Mouse (Mus musculus) granulocyte monocyte progenitor cell, adult 5-6 weeks (primary cell): Measurements from ENCODE around the gene Abhd15. TPM values are rescaled to one million over a fixed set of nuclear protein-coding genes. Genes with fewer than 3 reads are reported as not detected.

Source experiments
- ATAC-seq: replicated peaks from 2 replicates; pipeline ENCODE4 v1.8.0; 2016; ENCODE audit warnings: mild to moderate bottlenecking, moderate TSS enrichment, inconsistent platforms; ENCODE audit not compliant: poor library complexity, severe bottlenecking
- total RNA-seq, 2 experiments: library from RNA; stranded (forward) in 1 of 2; stranded (reverse) in 1 of 2; fragments of 200-712, 200-1000 nt in 1 of 2; fragments of >200 nt in 1 of 2; fragmentation: Nextera tagmentation in 1 of 2; gene quantifications; 2 replicates each; pipeline ENCODE4 v1.2.3; 2014 to 2017

Abhd15 gene
- total RNA-seq, 2 experiments from 2014 or later: 2.6 to 9.6 TPM

DNA sequence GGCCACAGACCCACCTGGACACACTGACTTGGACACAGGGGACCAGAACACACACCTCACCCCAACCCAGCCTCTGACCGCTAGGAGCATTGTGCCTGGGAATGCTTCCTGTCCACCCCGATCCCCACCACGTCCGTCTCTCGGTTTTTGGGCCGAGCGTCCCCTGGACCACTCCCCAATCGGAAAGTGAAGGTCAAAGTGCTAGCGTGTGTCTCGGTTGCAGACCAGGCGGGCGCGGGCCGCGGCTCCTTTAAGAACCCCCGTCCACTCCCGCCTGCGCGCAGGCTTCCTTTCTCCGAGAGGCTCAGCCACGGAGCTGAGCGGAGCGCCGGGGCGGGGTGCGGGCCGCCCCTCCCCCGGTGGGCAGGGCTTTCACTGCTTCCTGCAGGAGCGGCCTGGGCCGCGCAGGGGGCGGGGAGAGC, 22.0 kb upstream of the Abhd15 start:
- ATAC-seq: peak; percentile 59

DNA sequence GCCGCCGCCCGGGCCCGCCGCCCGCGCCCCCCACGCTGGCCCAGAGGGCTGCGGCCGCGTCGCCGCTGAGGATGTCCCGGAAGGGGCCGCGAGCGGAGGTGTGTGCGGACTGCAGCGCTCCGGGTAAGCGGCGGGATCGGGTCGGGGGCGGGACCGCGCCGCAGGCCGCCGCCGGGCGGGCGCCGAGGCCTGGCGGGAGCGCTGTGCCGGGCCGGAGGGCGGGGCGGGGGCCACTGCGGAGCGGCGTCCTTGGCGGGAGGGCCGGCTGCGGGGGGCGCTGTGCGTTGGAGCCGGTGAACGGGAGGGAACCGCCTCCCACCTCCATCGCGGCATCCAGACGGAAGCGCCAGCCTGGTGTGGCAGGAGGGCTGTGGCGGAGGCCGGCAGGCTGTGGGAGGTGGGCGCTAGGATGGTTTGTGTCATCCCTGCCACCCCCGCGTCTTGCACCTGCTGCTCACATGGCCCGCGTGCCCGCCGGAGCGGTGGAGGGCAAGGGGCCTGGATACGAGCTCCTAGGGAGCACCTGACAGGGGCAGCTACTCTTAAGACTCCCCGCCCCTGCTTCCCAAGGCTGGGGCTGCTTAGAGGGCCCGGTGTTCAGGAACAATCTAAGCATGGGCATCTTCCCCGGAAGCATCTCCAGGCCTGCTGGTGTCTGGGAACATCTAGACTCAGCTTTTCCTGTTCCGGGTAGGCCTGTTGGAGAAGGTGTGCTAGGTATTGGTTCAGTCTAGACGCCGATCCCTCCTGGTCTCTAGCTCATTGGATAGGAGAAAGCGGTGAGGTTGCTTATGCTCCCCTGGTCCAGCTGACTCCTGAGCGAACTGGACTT, 21.2 kb upstream of the Abhd15 start, which contains the start of gene Git1:
Git1 (plus strand) TSS at position 51 of the 832 bp plus-strand sequence.
- ATAC-seq: peak; percentile 4; the same call in 1 of the 2 replicates

DNA sequence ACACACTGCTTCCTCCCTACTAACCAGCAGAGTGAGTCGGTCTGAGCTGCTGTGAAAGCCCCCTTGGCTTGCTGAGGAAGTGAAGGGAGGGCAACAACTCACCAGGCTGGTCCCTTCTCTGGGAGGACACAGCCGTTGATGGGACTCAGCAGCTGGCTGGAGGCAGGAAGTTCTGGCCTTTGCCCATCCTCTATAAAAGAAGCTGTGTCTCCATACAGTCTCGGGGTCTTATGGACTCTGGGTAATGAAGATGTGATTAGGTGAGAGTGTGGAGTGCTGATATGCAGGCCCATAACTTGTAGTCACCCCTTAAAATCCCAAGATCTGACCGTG, 20.6 kb upstream of the Abhd15 start:
- ATAC-seq: peak; percentile 3

DNA sequence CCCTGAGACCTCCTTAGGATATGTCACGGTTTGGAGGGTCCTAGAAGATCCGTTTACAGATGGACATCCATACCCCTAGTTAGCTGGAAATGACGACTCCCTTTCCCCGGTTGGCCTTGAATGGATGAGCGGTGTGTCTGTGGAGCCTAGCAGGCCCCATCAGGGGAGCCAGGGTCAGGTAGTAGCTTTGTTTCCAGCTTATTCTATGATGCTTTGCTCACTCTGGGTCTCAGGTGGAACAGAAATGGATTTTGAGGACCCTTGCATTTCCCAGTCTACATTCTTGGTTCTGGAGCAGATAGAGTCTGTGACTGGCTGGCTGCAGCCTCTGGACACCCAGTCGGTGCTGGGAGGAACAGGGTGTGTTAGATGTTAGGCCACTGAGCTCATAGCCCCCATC, 20.1 kb upstream of the Abhd15 start:
- no peak for ATAC-seq

DNA sequence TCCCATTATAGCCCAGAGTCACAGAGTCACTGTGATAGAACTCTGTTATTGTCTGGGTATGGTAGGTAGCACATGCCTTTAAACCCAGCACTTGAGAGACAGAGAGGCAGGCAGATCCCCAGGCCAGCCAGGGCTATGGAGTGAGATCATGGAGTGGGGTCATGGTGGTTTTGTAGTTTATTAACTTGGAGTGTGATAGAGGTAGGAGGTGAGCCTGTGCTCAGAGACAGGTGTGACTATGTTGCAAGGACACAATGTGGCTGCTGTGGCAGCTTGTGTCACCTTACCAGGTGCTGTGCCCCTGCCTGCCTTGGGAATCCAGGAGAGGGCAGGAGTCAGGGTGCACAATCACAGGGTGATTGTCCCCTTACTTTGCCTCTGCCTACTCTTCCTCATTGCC, 19.4 kb upstream of the Abhd15 start:
- no peak for ATAC-seq

DNA sequence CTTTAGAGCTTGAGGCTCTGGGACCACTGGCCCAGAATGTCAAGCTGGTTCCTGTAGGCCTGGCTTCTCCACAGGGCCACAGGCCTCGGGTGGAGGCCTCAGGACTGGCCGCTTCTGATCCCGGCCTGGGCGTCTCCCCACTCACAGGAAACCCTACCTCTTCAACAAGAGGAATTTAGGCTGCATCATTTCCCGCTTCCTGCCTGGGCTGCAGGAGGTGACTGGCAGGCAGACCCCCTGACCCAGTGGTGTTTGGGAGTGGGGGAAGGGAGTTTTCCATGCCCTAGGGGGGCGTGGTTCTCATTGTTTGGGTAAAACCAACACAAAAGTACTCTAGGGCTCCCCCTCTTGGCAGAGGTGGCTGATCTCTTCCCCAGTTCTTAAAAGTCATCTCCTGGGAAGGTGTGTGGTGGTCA, 17.6 kb upstream of the Abhd15 start:
- peak; percentile 8 for ATAC-seq

DNA sequence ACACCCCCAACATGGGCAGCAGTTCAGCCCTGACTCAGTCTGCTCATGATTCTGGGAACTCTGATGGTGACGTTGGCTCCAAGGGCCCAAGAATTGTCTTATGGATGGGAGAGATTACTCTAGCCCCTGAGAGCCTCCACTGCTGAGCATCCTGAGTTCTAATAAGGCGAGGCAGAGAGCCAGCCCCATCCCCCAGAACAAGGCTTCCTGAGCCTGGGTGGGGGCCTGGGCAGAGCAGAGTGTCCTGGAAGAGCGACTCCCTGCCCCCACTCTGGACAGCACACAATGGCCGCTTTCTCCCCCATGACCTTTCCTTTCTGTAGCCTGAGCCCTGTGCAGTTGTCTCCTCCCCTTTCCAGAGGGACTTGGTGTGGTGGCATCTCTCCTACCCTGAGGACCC, 17.1 kb upstream of the Abhd15 start:
- no peak for ATAC-seq

DNA sequence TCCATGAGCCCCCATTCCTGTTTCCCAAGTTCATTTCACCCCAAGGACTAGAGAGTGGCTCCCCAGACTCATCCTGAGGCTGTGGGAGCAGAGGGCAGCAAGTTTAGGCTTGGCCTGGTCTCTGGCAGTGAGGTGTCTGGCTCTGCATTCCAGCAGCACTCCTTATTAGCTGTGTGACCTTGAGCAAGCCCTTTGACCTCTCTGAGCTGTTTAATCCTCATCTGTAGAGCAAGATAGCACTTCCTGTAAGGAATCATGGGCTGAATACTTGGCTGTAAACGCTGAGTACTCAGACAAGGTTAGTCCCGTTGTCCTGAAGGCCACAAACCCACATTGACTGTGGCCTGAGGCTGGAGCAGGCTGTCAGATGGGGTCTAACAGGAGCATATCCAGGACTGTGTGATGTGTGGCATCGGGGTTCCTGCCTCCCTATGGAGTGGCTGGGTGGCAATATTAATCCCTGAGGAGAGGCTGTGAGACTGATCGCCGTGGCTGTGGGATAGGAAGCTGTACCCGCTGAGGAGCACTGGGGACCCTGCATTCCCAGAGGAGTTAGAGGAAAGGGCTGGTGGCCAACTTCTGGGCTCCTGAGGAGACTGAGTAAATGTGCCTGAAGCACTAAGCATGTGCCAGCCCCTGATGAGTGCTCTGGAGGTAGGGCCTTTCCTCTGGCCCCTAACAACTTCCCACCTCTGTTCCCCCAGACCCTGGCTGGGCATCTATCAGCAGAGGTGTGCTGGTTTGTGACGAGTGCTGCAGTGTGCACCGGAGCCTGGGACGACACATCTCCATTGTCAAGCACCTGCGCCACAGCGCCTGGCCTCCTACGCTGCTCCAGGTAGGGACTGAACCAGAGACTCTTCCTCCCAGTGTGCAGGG, 16.4 kb upstream of the Abhd15 start:
- no peak for ATAC-seq

DNA sequence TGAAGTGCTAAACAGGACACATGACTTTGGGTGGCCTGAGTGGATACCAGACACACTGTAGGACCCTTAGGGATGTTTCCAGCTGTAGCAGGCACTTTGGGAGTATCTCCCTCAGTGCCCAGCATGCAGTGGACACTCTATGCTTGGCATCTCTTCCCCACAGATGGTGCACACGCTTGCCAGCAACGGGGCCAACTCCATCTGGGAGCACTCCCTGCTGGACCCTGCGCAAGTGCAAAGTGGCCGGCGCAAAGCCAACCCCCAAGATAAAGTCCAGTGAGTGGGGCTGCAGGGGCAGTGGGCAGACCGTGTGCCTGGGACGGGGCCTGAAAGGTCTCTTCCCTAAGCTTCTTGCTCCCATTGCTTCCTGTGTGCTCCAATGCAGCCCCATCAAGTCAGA, 15.6 kb upstream of the Abhd15 start:
- no peak for ATAC-seq

DNA sequence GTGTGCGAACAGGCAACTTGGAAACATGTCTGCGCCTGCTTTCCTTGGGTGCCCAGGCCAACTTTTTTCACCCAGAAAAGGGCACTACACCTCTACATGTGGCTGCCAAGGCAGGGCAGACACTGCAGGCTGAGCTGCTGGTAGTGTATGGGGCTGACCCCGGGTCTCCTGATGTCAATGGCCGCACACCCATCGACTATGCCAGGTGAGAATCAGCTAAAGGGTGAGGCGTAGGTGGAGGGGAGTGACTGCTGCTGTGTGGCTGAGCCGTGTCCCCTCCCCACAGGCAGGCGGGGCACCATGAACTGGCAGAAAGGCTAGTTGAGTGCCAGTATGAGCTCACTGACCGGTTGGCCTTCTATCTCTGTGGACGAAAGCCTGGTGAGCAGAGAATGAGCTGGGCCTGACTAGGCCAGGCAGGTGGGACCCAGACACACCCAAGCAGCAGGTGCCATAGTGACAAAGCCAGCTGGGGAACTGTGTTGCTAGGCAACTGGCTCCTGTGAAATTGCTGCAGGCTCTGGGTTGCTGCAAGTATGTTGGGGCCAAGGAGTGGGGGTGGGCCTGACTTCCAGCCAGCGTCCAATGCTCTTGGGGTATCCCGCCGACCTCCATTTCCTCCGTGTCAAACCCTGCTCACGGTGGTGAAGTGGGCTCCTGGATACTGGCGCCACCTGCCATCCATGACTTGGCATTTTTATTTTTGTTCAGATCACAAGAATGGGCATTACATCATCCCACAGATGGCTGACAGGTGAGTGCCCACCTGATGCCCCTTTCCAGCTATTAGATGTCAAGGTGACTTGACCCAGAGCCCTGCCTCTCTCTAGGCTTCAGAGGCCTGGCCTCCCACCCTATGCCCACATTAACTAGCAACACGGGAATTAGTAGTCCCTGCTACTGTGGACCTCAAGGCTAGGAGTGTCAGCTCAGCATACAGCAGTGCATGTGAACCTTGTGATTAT, 14.3 kb upstream of the Abhd15 start:
- ATAC-seq: no peak

DNA sequence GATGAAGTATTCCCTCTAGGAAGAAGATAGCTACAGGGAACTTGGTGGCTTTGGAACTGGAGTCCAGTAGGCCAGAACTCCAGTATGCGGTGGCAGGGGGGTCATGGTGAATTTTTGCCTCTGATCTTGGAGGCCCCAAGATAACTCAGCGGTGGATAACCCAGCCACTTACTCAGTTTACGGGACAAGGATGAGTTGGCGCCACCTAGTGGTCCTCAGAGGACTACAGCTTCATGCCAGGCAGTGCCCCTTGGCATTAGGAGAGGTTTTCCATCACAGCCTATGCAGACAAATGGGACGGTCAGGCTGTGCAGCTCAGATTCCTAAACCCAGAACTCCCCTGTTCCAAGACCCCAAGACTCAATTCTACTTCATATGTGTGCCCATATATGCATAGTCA, 13.5 kb upstream of the Abhd15 start:
- peak; percentile 57 for ATAC-seq

DNA sequence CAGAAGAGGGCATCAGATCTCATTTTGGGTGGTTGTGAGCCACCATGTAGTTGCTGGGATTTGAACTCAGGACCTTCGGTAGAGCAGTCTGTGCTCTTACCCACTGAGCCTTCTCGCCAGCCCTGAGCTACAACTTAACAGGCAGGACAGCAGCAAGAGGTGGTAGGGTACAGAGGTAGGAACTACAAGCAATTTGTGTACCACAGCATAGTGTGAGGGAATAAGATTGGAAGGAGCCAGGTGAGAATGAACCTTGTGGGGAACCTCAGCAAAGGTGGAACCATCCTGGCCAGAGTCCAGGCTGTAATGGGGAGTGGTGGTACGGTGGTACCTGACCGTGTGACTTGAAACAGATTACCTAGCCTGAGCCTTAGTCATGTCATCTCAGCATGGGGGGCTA, 12.9 kb upstream of the Abhd15 start:
- ATAC-seq: no peak

DNA sequence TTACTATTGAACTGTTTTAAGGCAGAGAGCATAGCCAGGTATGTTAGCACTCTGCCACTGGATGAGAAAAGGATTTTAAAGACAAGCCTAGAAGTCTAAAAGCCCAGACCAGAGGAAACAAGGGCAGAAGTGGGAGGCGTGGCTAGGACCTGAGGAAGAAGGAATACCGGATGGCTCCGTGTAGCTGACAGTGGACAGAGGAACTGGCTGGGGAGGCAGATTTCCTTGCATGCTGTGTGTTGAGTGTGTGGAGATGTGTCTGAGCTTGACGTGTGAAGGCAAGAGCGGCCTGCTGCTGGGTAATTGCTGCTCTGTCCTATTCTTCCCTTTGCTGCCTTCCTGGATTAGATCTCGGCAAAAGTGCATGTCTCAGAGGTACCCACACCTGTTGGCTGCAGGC, 12.4 kb upstream of the Abhd15 start:
- ATAC-seq: no peak

DNA sequence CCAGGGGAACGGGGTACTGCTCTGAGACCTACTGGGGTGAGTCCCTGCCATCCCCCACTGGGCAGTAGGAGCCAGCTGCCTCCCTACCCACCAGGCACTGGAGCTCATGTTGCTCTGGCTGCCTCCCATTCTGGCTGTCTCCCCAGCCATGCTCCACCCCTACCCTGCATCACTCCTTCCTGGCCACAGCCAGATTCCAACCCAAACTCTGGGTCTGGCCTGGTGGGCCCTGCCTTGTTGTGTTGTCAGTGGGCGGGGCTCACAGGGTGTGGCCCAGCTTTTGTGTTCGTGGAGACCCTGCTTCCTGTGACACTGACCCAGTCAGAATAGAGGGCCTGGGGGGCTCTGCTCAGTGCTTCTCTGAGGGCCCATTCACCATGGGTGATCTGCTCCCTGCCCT, 11.4 kb upstream of the Abhd15 start:
- no peak for ATAC-seq

DNA sequence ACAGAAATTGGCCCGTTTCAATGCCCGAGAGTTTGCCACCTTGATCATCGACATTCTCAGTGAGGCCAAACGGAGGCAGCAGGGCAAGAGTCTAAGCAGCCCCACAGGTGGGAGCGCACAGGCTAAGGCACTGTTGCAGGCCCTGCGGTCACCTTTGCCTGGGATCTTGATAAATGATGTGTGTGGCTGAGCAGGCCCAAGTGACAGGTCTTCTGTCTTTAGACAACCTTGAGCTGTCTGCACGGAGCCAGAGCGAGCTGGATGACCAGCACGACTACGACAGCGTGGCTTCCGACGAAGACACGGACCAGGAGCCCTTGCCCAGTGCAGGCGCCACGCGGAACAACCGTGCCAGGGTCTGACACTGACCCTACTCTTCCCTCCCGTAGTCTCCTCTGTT, 10.5 kb upstream of the Abhd15 start:
- no peak for ATAC-seq

DNA sequence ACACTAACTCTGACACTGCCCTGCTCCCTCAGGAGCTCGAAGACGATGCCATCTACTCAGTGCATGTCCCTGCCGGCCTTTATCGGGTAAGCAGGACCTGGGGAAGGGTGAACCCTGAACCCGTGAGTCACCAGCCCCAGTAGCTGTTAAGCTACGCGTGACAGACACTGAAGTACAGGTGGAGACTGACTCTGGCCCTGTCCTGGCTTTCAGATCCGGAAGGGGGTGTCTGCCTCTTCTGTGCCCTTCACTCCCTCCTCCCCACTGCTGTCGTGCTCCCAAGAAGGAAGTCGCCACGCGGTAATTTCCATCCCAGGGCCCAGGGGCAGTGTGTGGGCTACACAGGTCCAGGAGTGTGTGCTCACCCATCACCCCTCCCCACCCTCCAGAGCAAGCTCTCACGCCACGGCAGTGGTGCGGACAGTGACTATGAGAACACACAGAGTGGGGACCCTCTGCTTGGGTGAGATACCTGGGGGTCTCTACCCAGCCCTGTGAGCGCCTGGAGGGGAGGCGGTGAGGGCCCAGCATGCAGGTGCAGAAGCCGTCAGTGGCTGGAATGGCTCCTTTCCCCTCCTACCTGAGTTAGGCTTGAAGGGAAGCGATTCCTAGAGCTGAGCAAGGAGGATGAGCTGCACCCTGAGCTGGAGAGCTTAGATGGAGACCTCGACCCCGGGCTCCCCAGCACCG, 9.5 kb upstream of the Abhd15 start:
- ATAC-seq: no peak

DNA sequence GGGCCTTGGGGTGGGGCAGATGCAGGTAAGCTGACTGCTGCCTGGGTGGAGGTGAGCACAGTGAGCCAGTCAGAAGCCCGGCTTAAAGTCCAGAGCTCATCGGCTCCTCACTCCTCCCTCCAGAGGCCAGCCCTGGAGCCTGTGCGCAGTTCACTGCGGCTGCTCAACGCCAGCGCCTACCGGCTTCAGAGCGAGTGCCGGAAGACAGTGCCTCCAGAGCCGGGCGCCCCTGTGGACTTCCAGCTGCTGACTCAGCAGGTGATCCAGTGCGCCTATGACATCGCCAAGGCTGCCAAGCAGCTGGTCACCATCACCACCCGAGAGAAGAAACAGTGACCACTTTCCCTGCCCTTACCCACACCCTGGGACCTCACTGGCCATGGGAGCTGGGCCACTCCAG, 8.6 kb upstream of the Abhd15 start:
- ATAC-seq: no peak

DNA sequence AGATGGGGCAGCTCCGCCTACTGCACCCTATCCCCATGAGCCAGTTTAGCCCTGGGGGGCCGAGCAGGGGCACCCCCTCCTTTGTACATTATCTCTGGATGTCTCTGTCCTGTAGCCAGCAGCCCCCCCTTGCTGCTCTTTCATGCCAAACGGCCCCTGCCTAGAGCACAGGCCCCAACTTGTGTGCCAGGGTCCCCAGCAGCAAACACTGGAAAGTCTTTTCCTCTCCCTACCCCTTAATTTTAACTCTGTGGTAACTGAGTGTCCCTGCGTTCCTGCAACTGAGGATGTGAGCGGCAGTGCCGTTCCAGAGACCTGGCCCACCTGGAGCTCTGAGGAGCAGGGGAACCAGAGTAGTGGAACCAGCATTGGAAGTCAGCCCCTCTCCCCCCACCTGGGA, 8.0 kb upstream of the Abhd15 start:
- ATAC-seq: no peak

DNA sequence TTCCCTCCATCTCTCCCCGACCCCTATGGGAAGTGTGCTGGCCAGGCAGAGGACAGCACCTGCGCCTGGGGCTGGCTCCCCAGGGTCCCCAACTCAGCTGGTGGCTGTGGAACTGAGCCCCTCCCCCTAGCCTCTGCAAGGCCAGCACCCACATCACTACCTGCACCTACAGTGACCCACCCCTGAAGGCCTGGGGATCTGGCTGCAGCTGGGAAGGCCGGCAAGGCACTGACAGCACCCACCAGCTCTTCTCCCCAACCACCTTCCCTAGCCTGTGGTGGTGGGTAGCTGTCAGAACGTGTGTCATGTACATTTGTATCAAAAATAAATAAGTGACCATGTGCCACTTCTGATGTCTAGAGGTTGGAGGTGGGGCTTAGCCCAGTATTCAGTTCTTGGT, 7.5 kb upstream of the Abhd15 start:
- ATAC-seq: no peak
